Mouse (Mus musculus) kidney, postnatal 36 days (tissue): ENCODE measurements around the gene Dbn1.
A peak's percentile ranks its signal among the peaks of the same experiment; 100 is the strongest.

Experiments
- DNase-seq, 2 experiments: peaks; one replicate each; pipeline ENCODE4 v3.0.0; 2021 to 2022; ENCODE audit warnings: mixed read lengths in 2 of 2

Dbn1 gene

GRCm38 (mm10) chr13:55487578-55488498 is at the start of gene Dbn1:
Gene Dbn1 (minus strand): TSS chr13:55488111.
- peak; percentile 29 to 68 for DNase-seq

GRCm38 (mm10) chr13:55536194-55537175 is 48.6 kb upstream of the Dbn1 start, which contains the start of gene Ddx41:
Gene Ddx41 (minus strand): TSS chr13:55536658.
- DNase-seq = peak; percentile 97 to 99

- DNase-seq = no peak
Observed at GRCm38 (mm10) chr13:55535796-55536193, 47.9 kb upstream of the Dbn1 start.

- no peak for DNase-seq
Observed at GRCm38 (mm10) chr13:55535191-55535590, 47.3 kb upstream of the Dbn1 start.

GRCm38 (mm10) chr13:55529198-55529915 is 41.4 kb upstream of the Dbn1 start, which contains the start of gene Dok3:
Gene Dok3 (minus strand): TSS chr13:55529296.
- peak in 1 of 2 experiments; percentile 48 for DNase-seq

- DNase-seq = no peak
Observed at GRCm38 (mm10) chr13:55527834-55528772, 40.2 kb upstream of the Dbn1 start.

- DNase-seq = no peak
Observed at GRCm38 (mm10) chr13:55527212-55527611, 39.3 kb upstream of the Dbn1 start.

- DNase-seq = no peak
Observed at GRCm38 (mm10) chr13:55525733-55526553, 38.0 kb upstream of the Dbn1 start.

GRCm38 (mm10) chr13:55523951-55524600 is 36.2 kb upstream of the Dbn1 start:
- DNase-seq = no peak

- peak; percentile 73 to 87 for DNase-seq
Observed at GRCm38 (mm10) chr13:55523278-55523677, 35.4 kb upstream of the Dbn1 start.

GRCm38 (mm10) chr13:55522730-55523129 is 34.8 kb upstream of the Dbn1 start:
- no peak for DNase-seq

- DNase-seq = no peak
Observed at GRCm38 (mm10) chr13:55519606-55520005, 31.7 kb upstream of the Dbn1 start.

- peak; percentile 86 to 96 for DNase-seq
Observed at GRCm38 (mm10) chr13:55516955-55517354, 29.0 kb upstream of the Dbn1 start.

- DNase-seq = no peak
Observed at GRCm38 (mm10) chr13:55513828-55514227, 25.9 kb upstream of the Dbn1 start.

- peak; percentile 88 to 94 for DNase-seq
Observed at GRCm38 (mm10) chr13:55513111-55513748, 25.3 kb upstream of the Dbn1 start, which contains the start of gene Pdlim7. Gene Pdlim7 (minus strand): TSS chr13:55513676.

- peak; percentile 67 to 79 for DNase-seq
Observed at GRCm38 (mm10) chr13:55512379-55513031, 24.6 kb upstream of the Dbn1 start.

- peak in 1 of 2 experiments; percentile 30 for DNase-seq
Observed at GRCm38 (mm10) chr13:55511492-55511861, 23.6 kb upstream of the Dbn1 start.
